Mouse (Mus musculus) telencephalon, adult 2 months (tissue): ENCODE measurements around the gene Poln.

Experiments used
- DNase-seq: peaks from one replicate; pipeline ENCODE4 v3.0.0-alpha.2; 2011; ENCODE audit warnings: low read depth, low spot score

Gene Poln

DNA sequence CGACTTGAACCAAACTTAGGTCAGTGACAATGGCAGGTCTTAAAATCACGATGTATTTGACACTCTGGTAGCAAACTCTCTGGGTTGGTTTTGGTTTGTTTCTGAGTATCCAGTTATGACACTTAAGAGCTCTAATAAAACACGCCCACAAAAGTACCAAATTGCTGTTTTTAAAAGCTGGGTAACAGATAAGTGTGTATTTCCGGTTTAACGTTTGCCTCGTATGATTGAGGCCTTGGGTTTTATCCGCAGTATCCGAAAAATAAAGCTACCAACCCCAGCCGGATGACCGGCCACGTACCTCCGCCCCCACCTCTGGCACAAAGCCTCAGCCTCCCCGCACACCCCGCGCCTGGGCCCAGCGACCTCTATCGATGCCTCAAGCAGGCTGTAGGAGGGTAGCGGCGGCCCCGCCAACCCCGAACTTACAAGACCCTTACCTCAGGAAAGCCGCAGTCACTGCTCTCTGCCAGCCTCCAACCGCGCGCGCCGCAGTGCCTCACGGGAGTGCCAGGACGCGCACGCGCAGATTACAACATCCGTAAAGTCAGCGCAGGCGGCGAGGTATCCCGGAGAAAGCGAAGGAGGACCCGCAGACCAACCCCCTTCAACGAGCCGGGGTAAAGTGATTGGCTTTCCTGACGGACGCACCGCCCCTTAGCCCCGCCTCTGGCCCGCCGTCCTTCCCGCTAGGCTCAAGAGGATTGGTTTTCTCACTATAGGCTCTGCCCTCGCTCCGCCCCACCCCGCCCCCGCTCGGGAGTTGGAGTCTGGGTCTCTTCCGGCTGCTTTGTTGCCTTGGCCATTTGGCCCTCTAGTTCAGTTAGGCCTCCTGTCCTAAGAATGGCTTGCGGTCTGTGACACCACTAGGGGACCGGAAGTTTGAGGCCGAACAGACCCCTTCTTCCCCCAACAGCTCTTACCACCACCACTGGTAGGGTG lies at the start of gene Poln, which contains the start of gene Haus3:
Poln (minus strand) TSS at position 499 of the 942 bp plus-strand sequence.
Haus3 (minus strand) TSS at position 578 of the 942 bp plus-strand sequence.
- DNase-seq = peak; percentile 97

DNA sequence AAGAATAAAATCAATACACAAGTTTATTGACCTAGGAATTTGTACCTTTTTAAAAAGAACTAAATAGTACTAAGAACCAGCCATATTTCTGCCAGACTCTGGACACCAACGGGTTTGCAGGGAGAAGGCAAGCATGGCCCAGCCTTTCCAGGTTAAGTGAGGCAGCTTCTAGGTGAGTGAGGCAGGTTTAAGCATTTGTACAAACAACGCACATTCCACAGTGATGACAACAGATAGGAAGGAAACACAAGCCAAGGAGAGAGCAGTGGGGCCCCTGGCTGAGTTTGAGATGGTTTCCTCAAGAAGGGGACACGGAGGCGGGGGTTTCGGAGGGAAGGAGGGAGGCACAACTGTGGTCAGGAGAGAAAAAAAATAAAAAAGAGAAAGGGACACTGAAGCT lies 49.4 kb upstream of the Poln start:
- no peak for DNase-seq

DNA sequence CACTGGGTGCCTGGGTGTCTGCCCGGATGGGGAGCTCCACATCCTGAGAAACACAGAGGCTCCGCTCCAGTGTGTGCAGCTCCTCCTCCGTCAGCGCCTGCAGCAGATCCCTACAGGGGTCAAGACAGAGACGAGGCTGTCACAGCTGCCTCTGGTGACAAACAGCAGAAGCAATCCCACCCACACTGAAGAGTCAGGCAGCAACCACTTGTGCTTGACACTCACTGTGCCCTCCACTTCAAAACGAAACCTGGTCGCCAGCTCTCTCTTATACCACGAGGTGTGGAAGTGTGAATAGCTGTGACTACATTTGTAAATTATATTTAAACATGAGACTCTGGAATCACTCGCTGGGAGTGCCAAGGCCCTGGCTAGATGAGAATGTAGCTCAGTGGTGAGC lies 48.5 kb upstream of the Poln start:
- no peak for DNase-seq

DNA sequence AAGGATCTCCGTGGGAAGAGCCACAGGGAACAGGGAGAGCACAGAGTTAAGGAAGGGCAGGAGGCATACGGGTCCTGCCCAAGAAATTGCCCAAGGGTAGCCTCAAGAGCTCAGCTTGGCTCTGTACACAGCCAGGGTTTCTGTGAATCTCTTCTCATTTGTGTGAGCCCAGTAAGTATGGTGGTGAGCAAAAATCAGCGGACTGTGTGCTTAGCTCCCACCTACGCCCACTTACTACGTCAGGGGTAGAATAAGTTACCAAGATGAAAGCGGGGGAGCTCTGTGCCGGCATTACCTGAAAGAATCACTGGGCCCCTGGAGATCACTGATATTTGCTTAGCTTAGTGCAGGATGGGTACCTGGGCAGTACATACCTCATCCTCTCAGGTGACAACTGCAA lies 46.8 kb upstream of the Poln start:
- no peak for DNase-seq

DNA sequence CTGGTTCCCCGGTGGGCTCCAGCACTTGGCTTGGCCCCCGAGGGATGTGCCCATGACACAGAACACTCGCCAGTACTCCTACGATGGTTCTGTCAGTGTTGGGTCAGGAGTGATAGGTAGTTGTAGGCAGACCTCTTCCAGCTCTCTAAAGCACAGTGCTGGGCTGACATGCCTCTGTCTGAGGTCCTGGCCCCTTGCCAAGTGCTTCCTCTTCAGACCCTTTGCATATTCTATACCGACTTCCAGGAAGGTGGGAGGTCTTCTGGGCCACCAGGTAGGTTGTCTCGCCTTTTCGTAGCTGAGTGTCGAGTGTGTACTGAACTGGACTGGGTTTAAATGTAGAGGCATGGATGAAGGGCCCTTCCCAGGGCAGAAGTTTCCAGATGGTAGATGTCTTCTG lies 44.4 kb upstream of the Poln start:
- DNase-seq = no peak

DNA sequence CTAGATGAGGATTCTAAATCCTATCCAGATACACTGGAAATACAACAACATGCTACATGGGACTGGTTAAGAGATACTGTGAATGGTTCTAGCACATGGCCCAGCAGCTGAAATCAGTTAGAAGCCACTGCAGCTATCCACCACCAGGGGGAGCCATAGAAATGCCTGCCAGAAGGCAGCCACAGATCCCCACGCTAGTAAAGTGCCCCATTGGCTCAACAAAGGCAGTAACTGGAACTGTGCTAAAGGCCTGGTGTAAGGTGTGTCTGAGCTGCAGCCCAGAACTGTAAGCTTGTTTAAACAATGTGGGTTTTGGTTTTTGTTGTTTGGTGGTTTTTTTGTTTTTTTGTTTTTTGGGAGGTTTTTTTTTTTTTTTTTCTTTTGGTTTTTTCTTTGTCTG lies 41.0 kb upstream of the Poln start:
- DNase-seq = no peak

DNA sequence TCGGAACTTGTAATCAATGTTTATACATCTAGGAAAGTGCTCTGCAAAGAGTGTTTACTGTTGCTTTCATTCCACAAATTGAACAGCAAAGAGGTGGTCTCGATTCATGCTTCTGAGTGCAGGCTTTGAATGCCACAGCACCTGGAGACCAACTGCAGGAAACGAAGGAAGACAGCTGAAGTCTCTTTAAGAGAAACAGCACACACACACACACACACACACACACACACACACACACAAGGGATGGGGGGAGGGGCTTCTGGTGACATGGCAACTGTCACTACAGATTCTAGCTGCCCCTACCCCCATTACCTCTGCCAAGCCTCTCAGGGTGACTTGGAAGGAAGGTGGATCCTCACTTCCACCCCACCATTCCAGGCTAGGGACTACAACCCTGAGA lies 38.3 kb upstream of the Poln start:
- no peak for DNase-seq

DNA sequence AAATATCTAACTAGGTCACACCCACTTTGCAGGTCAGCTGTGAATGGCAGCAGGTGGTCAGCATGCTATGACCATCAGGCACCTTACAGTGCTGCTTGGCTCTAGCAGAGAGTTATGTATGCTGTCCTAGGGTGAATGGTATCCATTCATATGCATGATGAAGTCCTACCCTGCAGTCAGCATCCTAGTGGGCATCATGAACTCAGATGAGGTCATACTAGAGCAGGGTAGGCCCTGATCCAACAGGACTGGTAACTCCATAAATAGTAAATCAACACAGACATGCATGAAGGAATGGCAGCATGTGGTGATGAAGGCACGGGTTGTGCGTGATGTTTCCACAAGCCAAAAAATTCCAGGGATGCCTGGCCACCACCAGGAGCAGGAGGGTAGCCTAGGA lies 36.5 kb upstream of the Poln start:
- no peak for DNase-seq

DNA sequence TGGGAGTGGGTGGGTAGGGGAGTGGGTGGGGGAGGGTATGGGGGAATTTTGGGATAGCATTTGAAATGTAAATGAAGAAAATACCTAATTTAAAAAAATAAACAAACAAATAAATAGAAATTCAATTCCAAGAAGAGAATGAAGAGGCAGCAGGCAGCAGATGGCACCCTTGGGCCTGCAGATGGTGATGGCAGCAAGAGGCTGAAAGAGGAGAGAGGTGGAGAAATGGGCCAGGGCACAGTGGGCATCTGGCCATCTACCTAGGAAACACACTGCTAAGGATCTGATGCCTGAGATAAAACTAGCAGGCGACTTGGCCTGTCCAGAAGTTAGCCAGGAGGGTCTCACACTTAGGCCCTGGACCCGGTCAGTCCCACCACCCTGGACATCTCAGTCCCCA lies 35.7 kb upstream of the Poln start:
- no peak for DNase-seq

DNA sequence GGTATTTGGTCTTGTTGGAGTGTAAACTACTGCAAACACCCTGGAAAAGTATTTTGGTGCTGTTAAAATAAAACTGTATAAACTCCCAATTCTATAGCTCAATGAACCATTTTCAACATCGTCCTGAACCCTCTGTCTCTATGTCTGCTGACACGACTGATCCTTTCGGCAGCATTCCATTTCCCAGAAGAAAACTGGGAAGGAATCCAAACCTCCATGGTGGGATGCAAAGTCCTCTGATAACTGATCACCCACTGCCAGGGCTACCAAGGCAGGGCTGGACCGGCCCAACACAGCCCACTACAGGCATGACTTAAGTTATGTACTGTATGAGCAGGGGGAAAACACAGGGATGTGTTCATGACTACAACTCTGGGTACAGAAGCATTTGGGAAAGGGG lies 32.8 kb upstream of the Poln start:
- no peak for DNase-seq

DNA sequence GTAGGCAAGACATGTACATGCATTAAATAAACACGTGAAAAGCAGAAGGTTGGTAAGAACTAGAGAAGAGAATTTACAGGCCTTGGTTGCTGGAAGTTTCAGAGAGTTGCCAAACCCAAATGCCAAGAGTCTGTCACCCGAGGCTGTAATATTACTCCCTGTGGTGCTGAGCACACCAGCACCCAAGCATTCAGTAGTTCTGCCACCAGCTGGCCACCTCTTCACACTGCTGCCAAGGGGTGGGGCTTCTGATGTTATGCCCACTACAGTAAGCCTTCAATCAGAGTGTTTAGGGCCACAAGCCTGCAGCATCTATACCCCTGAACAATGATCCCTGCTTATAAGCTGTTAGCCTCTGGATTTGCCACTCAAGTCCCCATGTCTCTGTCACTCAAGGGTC lies 32.1 kb upstream of the Poln start:
- no peak for DNase-seq

DNA sequence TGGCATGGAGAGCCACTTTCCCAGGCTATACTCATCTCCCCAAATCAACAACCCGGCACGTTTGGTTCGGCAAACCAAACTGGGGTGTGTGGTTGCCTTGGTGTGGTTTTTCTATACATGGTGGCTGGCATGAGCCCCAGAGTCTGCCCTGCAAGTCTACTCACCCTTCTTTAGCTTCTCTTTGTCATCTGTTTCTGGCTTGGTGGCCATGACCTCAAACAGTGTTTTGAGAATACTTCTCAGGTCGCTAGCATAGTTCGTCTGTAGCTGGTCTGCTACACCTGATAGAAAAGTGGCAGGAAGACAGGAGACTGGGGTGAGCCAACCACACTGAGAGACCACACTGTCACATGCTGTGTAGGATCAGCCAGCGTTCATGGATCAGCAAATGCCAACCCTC lies 29.4 kb upstream of the Poln start:
- no peak for DNase-seq

DNA sequence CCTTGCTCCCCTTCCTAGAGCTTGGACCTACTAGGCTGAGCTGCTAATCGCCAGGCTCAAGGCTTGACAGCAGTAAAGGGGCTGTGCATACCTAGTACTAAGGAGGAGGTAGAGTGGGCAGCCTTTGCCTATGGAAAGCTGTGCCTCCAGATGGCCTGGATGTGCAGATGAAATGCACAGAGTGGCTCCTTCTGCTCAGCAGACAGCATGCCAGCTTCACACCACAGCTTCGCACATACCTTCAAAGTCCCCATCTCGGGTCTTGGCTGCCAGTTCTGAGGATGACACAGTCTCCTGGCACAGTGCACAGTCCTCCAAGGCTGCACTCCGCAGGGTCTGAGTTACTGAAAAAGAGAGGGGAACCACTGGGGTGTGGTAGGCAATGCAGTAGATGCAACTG lies 28.0 kb upstream of the Poln start:
- DNase-seq = peak; percentile 92

DNA sequence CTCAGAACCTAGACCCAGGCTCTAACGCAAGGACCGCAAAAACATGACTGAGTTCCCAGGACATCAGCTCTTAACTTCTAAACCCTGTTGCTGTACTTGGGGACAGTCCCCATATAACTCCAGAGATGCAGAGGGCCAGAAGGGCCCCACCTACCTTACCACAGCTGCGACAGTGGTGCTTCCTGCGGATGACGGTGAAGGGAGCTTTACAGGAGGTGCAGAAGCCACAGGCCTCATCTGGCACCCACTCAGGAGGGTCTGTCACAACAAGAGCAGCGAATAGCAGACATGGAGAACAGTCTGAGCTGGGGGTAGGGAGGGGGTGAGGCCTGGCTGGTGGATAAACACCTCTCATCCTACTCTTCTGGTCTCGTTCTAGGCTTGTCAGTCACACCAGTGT lies 27.2 kb upstream of the Poln start:
- no peak for DNase-seq

DNA sequence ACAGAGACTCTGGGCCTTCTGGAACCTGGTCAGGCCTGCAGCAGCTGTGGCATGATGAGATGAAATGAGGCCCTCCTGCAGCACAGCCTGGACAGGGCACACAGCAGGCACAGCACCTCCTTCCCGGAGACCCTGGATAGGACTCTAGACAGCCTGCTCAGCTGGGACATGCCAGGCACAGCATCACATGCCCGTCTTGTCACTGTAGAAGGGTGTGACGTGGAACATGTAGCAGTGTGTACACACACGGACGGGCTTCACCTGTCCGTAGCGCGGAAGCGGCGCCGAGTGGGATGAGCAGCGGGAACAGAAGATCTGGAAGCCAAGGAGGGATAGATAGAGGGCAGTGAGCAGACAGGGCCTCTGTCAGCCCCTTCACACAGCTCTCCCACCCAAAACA lies 26.5 kb upstream of the Poln start:
- DNase-seq = no peak

DNA sequence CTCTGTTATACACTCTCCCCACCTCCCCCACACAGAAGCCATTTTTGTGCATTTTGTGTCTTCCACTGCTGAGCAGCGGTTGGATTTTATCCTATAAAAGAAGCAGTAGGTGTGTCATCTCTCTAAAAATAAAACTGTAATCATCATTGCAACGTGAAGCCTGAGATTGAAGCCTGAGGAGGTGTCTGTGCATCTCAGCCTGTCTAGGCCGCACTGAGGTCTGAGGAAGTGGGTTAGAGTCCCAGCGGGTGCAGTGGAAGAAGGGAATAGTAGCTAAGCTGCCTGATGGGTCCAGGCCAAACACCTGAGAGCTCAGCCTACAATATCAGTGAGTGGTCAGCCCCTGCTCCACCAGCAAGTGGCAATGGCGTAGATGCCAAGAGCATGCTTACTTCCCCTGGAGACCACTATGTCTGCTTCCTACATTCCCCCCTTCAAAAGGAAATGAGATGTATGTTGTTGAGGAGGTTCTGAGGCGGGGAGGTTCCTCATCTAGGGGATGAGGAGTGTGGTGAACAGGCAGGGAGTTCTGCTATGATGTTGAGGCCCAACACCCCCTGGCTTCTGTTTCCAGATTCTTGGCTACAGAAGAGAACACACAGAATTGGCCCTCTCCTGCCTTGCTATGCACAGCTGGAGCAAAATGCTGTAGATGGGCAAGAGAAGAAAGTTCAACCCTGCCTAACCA lies 25.9 kb upstream of the Poln start:
- peak; percentile 77 for DNase-seq

DNA sequence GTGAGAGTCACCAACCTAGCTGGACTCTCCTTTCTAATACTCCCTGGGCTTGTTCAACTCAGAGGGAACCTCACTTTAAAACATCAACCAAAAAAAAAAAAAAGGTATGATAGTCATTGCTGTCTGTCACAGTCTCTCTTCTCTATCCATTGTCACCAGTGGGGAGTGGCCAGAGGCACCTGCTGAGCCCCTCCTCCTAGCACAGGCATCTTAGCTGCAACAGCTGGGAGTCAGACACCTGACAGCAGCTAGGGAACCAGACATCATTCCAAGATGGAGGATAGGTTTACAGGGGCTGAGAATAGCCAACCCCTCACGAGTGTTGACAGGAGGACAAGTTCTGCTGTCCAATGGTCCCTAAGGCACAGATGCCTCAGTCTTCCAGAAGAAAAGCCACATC lies 25.2 kb upstream of the Poln start:
- DNase-seq = no peak

DNA sequence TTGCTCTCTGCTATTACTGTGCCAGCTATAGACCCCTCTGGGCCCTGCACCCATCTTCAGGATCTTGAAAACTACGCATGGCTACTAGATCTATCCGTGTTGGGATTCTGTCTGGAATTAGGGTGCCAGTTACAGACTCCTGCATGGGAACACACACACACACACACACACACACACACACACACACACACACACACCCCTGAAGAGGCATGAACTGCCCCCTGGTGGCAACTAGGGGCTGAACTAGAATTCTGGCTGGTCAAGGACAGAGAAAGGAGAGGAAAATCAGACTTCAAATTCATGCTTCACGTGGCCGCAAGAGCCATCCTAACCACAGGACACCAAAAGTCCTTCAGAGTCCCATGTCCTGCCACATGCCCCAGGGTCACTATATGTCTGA lies 22.6 kb upstream of the Poln start:
- DNase-seq = no peak

DNA sequence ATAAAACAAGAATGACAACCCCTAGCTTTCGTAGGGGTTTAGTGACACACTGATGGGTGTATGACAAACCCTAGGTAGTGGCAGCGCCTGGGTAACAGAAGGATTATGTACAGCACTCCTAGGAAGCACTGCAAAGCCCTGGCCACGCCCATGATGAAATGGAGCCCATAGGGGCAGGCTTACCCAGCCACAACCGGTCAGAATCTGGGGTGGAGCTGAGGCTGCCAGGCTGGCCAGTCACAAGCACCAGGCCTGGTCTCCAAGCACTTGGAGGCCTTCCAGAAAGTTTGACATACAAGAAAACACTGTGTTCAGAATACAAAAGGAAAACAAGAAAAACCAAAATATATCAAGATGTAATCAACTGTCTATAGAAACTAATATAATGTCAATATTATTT lies 21.8 kb upstream of the Poln start:
- no peak for DNase-seq

DNA sequence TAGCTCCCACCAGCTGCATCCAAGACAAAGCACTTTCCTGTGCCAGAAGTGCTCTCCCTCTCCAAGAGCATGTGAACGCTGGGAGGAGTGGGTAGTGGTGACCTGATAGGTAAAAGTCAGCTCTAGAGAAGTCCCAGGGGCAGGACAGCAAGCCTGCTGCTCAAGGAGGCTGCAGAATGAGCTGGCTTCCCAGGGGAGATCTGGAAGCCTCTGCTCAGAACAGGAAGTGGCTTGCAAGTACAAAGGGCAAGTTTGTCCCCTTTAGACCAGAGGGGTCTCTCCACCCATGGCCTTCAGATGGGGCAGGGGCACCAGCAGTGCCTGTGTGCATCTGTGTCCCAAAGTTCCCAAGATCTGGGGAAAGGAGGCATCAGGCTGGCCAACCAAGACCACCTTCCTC lies 20.3 kb upstream of the Poln start:
- DNase-seq = no peak

DNA sequence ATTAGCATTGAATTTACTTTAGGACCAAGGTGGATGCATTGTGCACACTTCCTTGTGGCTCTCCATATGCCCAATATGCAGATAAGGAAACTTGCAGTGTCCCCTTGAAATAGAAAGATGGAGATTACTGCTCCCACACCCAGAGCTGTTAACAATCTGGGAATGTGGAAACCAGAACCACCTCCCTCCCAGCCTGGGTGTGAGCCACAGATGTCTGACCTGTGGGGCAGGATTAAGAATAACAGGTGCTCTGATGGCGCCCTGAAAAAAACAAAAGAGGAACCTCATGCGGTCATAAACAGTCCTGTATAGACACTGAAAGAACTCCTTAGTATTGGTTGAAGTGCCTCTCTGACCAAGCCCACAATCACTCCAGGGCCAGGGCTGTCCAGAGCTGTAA lies 19.6 kb upstream of the Poln start:
- no peak for DNase-seq

DNA sequence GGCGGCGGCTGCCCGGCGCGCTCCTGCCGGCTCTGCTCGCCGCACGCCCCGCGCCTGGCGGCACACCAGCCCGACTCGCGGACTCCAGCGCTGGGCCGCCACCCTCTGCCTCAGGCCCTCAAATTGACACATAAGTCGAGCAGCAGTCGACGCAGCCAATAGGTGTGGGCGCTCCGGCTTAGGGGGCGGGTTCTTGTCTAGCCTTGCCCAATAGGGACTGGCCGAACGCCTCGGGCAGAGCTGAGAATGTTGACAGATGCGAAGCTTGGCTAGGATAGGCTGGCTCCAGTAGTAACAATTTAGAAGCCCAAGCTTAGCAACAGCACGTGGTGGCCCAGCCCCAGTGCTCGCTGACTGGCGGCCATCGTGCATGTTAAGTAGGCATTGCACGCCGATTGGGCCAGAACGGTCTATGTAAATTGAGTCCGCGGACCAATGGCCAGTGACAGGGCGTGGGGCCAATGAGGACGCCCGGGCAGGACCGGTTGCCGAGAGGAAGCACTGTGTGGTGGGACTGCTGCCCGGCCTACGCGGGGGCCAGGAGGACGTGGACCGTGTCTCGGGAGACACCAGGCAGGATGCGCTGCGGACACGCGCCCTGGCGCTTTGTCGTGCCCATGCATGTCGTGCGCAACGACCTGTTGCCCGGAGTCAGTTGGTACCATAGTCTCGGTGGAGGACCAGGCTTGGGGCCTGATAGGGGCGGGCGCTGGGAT lies 18.5 kb upstream of the Poln start, which contains the start of gene Mxd4:
Mxd4 (minus strand) TSS at position 120 of the 716 bp plus-strand sequence.
- DNase-seq = peak; percentile 100
